Mouse (Mus musculus) spleen, postnatal 14 days (tissue): ENCODE results near the gene Prkd3.

Experiments used
- DNase-seq, 2 experiments: peaks; one replicate each; pipeline ENCODE4 v3.0.0; 2021 to 2022; ENCODE audit warnings: low spot score in 2 of 2

The Prkd3 gene

DNA sequence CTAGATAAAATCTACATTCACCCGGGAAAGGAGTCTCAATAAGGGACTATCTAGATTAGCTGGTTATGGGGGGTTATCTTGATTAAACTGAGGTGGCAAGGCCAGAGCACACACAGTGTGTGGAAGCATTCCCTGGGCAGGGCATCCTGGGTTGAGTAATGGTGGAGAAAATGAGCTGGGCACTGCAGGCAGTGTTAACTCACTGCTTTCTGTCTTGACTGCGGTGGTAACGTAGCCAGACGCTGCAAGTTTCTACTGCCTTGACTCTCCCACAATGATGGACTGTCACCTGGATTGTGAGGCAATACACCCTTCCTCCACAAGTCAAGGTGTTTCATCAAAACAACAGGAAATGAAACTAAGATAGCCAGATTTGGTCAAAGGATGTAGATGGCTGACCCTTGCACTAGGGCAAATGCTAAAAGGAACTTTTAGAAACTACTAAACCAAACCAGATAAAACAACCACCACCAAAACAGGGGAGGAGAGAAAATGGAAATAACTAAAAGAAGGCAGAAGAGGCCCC is 20.8 kb downstream of the Prkd3 start:
- DNase-seq = no peak

- DNase-seq = no peak
Measured at GRCm38 (mm10) chr17:78999189-78999588, 21.4 kb downstream of the Prkd3 start.

DNA sequence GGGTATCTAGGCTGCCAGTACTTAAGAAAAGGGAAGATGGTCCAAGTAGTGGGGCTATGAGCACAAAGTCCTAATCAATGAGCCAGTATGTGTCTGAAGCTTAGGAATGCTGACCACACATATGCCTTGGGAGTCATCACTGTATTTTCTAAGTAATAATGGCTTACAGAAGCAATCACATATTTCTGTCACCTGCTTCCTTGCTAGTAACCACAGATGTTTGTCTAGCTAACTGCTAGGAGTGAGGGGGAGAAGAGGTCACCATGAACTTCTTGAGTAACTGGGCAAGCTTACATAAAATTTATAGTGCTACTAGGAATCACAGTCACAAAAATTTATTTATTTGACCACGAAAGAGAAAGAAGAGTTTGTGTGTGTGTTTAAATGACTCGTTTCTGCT is 22.5 kb downstream of the Prkd3 start:
- DNase-seq = no peak

DNA sequence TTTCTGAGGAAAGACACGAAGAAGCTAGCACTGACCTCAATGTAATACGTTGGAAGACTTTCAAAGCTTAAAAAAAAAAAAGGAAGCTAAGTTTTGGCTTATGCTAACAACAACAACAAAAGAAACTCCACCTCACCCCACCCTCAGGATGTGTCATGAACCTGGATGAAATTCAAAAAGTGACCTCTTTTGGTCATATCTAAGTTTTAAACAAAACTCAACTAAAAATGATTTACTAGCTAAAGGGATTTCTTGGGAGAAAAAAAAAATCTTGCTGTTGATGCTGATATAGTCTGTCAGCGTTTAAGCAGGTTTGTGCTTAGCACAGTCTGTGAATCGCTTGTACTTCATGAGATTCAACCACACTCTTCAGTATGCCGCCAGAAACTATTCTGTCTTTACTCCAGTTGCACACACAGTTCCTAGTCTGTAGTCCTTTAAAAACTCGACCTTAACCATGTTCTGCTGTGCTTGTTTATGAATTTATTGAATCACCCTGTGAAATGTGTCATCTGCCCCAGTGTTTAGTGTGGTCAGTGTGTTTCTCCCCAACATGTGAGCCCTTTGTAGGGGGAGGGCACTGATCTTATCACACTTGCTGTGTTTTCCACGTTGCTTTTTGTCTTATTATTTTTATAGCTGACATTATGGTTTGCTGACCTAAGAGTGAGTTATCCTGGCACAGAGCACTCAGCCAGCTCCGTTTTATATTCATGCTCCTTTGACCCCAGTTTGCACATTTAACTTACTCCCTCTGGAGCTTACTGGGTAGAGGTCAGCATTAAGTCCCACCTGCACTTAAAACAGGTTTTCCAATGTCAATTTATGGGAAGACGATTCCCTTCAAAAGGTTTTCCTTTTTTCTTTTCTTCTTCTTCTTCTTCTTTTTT is 25.4 kb downstream of the Prkd3 start:
- DNase-seq = no peak

- DNase-seq = no peak
Measured at GRCm38 (mm10) chr17:78994382-78994781, 26.2 kb downstream of the Prkd3 start.

DNA sequence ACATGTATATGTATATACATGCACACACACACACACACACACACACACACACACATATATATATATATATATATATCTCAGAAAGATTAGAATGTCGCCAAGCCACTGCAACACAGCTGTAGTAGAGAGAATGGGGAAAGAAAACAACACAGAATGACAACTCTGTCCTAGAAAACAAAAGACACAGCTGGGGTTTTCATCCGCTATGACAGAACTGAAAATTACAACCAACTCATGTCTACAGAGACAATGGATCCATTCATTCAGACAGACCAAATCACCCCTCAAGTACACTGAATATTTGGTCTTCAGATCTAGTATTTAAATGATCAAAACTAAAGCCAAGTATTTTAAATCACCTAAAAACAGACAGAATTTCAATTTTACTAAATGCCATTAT is 26.9 kb downstream of the Prkd3 start:
- DNase-seq = no peak

DNA sequence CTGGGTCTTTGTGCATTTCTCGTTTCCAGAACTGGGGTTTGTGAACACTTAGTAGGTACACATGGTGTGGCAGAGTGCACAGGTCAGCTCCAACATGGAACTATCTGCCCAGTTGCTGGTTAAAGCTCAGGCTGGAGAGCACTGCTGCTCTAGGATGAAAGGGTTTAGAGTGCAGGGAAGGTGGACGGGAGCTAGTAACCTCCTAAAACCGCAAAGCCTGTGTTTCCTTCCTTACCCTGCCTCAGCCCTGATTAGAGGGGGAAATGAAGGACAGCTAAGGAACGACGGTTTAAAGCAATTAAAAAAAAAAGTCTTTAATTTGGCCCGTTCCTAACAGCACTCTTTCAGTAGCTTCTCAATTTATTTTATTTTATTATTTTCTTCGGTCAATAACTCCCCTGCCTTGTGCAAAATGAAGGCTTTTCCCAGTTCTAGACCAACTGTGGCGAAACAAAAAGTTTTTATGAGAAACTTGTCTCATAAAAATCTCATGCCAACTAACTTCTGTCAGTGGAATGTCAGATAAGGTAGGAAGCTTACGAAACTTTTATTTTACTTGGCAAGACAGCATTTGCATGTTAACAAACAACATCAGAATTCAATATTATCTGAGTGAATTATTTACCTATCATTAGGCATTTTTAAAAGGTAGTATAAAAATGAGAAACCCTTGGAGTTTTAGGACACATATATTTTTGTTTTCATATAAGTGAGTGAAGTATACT is 28.2 kb downstream of the Prkd3 start:
- DNase-seq = no peak

GRCm38 (mm10) chr17:78991549-78991948 is 29.1 kb downstream of the Prkd3 start:
- DNase-seq = no peak

DNA sequence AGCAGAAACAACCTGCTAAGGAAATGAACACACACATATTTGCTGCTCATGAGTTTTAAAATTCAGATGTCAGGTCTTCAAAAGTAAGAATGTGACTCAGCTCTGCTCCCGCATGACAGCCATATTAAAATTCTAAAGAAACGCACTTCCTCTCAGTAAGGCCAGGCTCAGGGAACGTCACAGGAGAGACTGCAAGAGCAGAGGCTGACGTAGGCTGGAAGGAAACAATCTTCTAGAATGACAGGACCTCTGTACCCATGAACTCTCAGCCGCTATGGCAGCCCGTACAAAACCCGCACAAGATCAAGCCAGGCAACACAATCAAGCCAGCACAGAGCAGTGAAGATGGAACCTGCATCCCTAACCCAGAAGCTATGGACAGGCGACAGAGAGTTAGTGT is 31.6 kb downstream of the Prkd3 start:
- no peak for DNase-seq

DNA sequence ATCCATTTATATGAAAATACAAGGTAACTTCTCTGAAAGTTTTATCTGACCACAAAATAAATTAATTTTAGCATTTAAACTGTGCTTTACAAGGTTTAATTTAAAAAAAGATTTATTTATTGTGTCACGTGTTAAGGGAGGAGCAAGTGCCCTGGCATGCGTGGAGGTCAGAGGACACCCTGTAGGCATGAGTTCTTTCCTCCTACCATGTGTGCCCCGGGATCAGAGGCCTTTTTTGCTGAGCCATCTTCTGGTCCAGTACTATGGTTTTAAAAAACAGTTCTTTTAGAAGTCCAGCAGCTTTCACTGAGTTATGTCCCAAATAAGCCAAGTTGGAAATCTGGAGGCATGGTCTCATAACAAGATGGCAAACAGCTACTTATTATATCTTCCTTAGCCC is 36.9 kb downstream of the Prkd3 start:
- DNase-seq = no peak

DNA sequence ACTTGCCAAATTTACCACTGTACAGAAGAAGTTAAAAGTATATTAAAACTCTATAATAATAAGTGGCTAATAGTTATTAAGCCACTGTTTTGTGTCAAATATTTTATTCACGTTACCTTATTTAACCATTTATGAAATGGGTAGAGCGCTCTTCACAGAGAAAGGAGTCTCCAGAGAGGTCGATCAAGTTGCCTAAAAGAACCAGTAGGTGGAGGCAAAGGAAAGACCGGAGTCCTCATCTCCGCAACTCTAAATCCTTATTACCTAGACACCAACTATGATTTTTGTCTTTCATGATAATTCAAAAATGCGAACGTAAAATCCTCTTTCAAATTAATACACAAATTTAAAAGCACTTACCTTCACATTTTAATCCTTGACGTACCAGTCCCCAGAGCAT is 37.5 kb downstream of the Prkd3 start:
- DNase-seq = no peak

GRCm38 (mm10) chr17:78968500-78968899 is 52.1 kb downstream of the Prkd3 start:
- DNase-seq = no peak

DNA sequence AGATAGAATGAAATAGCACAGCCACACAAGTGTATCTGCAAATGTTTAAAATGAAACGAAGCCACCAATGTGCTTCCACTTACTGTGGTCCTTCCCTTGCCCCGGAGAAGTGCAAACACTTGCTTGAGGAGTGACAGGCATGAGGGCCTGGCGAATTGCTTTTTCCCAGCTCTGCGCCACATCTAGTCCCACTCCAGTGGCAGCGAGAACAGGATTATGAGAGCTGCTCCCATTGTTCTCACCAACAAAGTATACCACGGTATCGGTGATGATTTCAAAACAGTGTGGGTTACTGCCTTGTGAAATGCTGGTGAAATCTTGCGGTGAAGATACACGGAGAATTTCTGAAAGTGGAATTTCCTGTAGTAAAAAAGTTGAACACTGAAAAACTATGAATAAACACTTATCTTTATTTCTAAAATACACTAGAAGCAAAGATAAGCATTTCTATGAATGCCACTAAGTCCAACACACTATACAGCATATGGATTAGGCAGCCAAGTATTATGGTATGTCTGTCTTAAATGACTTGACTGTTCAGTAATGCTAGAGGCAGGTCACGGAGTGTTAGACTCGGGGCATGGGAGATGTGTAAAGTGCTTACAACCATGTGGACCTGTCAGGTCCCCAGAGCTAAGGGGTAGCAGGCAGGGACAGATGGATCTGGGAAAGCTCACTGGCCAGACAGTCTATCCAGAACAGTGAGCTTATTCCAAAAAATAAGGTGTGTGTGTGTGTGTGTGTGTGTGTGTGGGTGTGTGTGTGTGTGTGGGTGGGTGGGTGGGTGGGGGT is 54.3 kb downstream of the Prkd3 start:
- DNase-seq = no peak

DNA sequence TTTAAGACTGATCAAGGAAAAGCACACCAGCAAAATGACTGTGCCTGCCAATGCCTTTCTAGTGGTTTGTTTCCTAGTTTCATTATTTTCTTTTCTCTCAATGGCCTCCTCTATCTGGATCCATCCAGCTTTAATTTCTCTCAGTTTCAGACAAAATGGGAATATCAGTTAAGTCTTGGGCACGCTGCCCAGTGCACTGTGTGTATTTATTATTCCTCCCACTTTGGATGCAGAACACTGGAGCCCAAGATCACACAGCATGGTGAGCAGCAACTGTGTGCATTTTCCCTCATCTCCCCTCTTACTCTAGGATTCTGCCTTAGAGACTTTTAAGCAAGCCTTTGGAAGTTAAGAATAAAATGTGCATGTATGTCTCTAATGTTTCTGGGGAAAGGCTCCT is 56.2 kb downstream of the Prkd3 start:
- DNase-seq = no peak

DNA sequence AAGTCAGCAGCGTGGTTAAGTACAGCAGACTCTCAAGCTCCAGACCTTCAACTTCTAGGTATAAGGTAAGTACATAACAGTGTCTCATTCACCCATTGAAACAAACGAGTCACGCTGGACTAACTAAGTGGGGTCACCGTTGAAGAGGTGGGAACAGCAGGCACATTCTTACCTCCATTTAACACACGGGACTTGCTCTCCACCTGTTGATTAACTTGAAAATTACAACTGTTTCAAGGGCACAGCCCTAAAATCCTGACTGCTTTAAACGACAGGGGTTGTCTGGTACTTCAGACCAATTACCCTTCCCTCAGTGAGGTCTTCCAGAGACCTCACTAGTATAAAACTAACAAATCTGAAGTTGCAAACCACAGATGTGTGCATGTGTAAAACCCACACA is 61.1 kb downstream of the Prkd3 start:
- DNase-seq = no peak

DNA sequence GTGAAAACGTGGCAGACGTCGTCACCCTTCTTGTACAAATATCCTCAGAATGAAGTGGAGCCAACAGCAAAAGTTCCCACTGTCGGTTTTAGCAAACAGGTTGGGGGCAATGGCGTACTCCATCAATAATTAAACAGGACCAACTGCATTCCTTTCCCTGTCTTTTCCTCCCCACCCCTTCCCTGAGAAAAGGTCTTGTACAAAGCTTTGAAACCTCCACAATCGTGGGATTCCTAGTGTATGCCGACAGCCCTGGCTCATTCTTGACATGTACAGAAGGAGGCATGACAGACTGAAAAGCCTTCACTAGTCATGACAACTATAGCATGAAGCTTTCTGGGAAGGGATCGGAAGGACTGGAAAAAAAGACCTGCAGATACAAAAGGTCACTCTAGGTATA is 67.4 kb downstream of the Prkd3 start:
- no peak for DNase-seq

DNA sequence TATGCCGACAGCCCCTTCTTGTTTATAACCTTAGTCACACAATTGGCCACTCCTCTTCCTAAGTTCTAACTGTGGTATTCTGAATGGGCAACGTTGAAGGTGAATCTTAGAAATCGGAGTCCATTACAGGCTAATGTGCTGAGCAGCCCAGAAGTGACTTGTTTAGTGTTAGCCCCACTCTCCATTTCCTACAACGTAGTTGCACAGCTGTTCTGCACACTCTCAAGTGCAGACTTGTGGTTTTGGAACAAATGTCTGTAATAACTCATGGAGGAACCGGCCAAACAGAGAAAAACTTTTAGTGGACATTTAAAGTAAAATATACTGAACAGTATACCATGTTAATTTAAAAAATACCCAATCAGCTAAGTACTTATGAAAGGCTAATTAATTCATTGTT is 68.5 kb downstream of the Prkd3 start:
- DNase-seq = no peak

DNA sequence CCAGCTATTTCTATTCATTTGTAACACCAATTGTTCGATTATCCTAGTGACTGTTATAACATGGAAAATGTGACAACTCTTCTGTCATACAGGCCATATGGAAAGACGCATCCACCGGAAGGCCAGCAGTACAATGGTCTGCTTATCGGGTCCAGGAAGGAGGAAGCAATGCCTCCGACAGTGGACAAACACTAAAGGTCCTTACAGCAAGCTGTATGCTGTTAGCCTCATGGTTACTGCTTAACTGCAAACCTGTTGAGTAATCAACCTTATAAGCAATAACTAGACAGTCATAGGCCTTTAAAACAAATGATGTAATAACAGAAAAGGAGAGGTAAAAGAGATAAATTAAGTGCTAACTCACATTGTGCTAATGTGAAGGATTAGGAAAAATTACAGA is 69.4 kb downstream of the Prkd3 start:
- DNase-seq = no peak

DNA sequence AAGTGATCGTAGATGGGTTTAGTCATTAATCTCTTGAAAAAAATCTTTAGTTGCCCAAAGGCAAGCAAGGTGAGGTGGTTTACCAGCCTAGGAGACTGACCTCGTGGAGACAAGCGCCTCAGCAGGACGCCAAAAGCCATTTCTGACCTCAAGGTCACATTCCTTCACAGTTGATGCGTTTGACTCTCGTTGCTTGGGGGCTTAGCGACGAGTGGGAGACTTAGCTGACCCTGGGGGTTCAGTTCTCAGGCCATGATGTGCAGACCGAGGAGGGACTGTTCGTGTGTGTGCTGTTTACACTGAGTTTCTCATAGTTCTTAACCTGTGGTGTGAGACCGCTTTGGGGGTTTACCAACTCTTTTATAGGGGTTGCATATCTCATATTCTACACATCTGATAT is 78.0 kb downstream of the Prkd3 start:
- no peak for DNase-seq

GRCm38 (mm10) chr17:78938927-78939326 is 81.7 kb downstream of the Prkd3 start:
- no peak for DNase-seq

- no peak for DNase-seq
Measured at GRCm38 (mm10) chr17:78937229-78937853, 83.3 kb downstream of the Prkd3 start.
